Mouse (Mus musculus) CH12.LX (cell line): ENCODE data around the gene Col4a2.

Experiments used
- CHD1 ChIP-seq: IDR thresholded peaks from 2 replicates; pipeline ENCODE4 v1.6.1; 2012; ENCODE audit warnings: low read depth, low read length, improper control_type of control experiment, inconsistent platforms
- CTCF ChIP-seq, 2 experiments: IDR thresholded peaks in 1 of 2; conservative IDR thresholded peaks in 1 of 2; 2 replicates each; pipeline ENCODE4 v1.5.1; 2011 to 2012; ENCODE audit warnings: low read depth in 2 of 2, low read length in 2 of 2, improper control_type of control experiment in 1 of 2, inconsistent platforms in 1 of 2, mild to moderate bottlenecking in 1 of 2, moderate library complexity in 1 of 2
- ELF1 ChIP-seq: IDR thresholded peaks from 2 replicates; pipeline ENCODE4 v1.6.1; 2014; ENCODE audit warnings: low read depth, mild to moderate bottlenecking, inconsistent platforms, low read length, improper control_type of control experiment
- EP300 ChIP-seq: IDR thresholded peaks from 2 replicates; pipeline ENCODE4 v1.6.1; 2011; ENCODE audit warnings: low read length, improper control_type of control experiment
- GABPA ChIP-seq: IDR thresholded peaks from 2 replicates; pipeline ENCODE4 v1.6.1; 2012; ENCODE audit warnings: low read depth, low read length, improper control_type of control experiment, inconsistent platforms; ENCODE audit not compliant: insufficient replicate concordance
- JUND ChIP-seq: conservative IDR thresholded peaks from 2 replicates; pipeline ENCODE4 v1.6.1; 2011; ENCODE audit warnings: low read depth, low read length, improper control_type of control experiment
- KAT2A ChIP-seq: IDR thresholded peaks from 2 replicates; pipeline ENCODE4 v1.6.1; 2012; ENCODE audit warnings: low read length, improper control_type of control experiment, inconsistent platforms; ENCODE audit not compliant: insufficient replicate concordance
- MAX ChIP-seq: IDR thresholded peaks from 2 replicates; pipeline ENCODE4 v1.6.1; 2011; ENCODE audit warnings: low read length, improper control_type of control experiment
- MYC ChIP-seq: IDR thresholded peaks from 2 replicates; pipeline ENCODE4 v1.6.1; 2011; ENCODE audit warnings: low read depth, mild to moderate bottlenecking, improper control_type of control experiment, low read length
- POLR2A ChIP-seq: IDR thresholded peaks from 2 replicates; pipeline ENCODE4 v1.6.1; 2011; ENCODE audit warnings: low read depth, mild to moderate bottlenecking, improper control_type of control experiment, low read length
- RAD21 ChIP-seq: IDR thresholded peaks from 2 replicates; pipeline ENCODE4 v1.6.1; 2011; ENCODE audit warnings: low read depth, mild to moderate bottlenecking, low read length, improper control_type of control experiment, moderate library complexity
- SIN3A ChIP-seq: IDR thresholded peaks from 2 replicates; pipeline ENCODE4 v1.6.1; 2012; ENCODE audit warnings: low read length, improper control_type of control experiment, inconsistent platforms
- TBP ChIP-seq: conservative IDR thresholded peaks from 2 replicates; pipeline ENCODE4 v1.6.1; 2011; ENCODE audit warnings: low read depth, low read length, improper control_type of control experiment
- ZKSCAN1 ChIP-seq: IDR thresholded peaks from 2 replicates; pipeline ENCODE4 v1.6.1; 2012; ENCODE audit warnings: low read depth, inconsistent platforms, low read length, improper control_type of control experiment, borderline replicate concordance

- TF ChIP-seq POLR2A = peak; percentile 63
- no peak for TF ChIP-seq CTCF (conservative IDR thresholded peaks at IDR 0.05 in 1 of 2, IDR thresholded peaks at IDR 0.05 in 1 of 2; ENCODE audit: low read depth in 2 of 2, low read length in 2 of 2)
- no peak for TF ChIP-seq EP300
- no peak for TF ChIP-seq ZKSCAN1
- TF ChIP-seq KAT2A = no peak
- TF ChIP-seq JUND = no peak
- TF ChIP-seq CHD1 = no peak
- no peak for TF ChIP-seq MYC
- no peak for TF ChIP-seq TBP
- TF ChIP-seq SIN3A = peak; percentile 69
- TF ChIP-seq ELF1 = peak; percentile 56
- TF ChIP-seq RAD21 = no peak
- no peak for TF ChIP-seq GABPA
- TF ChIP-seq MAX = peak; percentile 83
These were observed 165.5 kb downstream of the Col4a2 start, which contains the start of gene Rab20 for GRCm38 (mm10) chr8:11477811-11478761.
